In the genomic region with DNA sequence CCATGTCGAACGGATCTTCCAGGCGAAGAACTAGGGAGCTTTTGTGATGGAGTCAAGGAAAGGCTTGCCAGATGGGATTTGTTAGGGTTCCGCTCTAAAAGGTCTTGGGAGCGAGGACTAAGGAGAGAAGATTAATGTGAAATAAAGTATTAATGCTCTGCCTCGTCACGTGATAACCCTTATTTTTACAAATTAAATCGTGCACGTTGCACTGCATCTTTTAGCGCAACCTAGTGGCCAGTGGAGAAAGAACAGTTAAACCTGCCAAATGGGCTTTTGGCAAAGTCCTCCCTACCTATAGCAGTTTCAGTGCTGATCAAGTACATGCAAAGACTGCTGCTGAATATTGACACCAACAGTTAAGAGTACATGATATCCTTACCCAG, we compare ENCODE assay signal across 8 mouse cellular contexts. TPM values are rescaled to one million over a fixed set of nuclear protein-coding genes. Genes with fewer than 3 reads are reported as not detected.
DNase-seq lines count a peak whose midpoint lies in the region.

No protein-coding gene starts in this region.

- H3K4me1 ChIP-seq in embryonic facial prominence, embryonic 10.5 days = peaks cover 31% of the 10 kb centered on the region

- no peaks in the 10 kb centered on the region for H3K9me3 ChIP-seq in embryonic facial prominence, embryonic 10.5 days

- no peaks in the 10 kb centered on the region for H3K27me3 ChIP-seq in embryonic facial prominence, embryonic 10.5 days (replicated peaks; ENCODE audit: low read depth, poor library complexity, severe bottlenecking)

- H3K27ac ChIP-seq in embryonic facial prominence, embryonic 10.5 days (replicated peaks) = peak overlapping the region; percentile 95

- under 1% methylated on average over 10 of the region's 10 CpGs for WGBS in embryonic facial prominence, embryonic 10.5 days

- DNase-seq in A20 (ENCODE audit: low read depth, low spot score) (peak; percentile 86), liver (peak; percentile 81)
- DNase-seq in adrenal gland, adult (ENCODE audit: inconsistent age in 2 of 2, low spot score in 1 of 2) = peak; percentile 78 to 94
- peak; percentile 66 for DNase-seq in embryonic facial prominence, embryonic 10.5 days (ENCODE audit: low spot score)
- peak; percentile 38 to 68 for DNase-seq in gastrocnemius, postnatal 4 days (ENCODE audit: low spot score in 2 of 2)
- DNase-seq in kidney, adult 9 months = peak; percentile 93
- peak; percentile 26 to 43 for DNase-seq in monocyte, adult 2 months (ENCODE audit: low read depth in 1 of 2, low spot score in 2 of 2)
- peak; percentile 79 to 86 for DNase-seq in spleen, postnatal 4 days (ENCODE audit: low spot score in 2 of 2)

- peak overlapping the region; percentile 86 for H3K4me3 ChIP-seq in embryonic facial prominence, embryonic 10.5 days

- H3K36me3 ChIP-seq in embryonic facial prominence, embryonic 10.5 days (replicated peaks) = 0 out of 2 replicates have a peak, but pooled peaks cover 3% of the 10 kb centered on the region

RNA-seq across cellular contexts. Expression of a gene that starts 3.3 kb away (rescaled TPM):
- 182 and 197 TPM in 2 replicates for polyA plus RNA-seq in embryonic facial prominence, embryonic 10.5 days (2016; fragmentation: Nextera tagmentation; extraction: Ambion mirVana)
- total RNA-seq in gastrocnemius, postnatal 4 days (2021) = 10 to 100 TPM; 39.2 to 40.0 TPM

RNA-seq across cellular contexts. Expression of a gene that starts 3.4 kb away (rescaled TPM):
- polyA plus RNA-seq in embryonic facial prominence, embryonic 10.5 days (2016; fragmentation: Nextera tagmentation; extraction: Ambion mirVana) = 17.1 and 17.3 TPM in 2 replicates
- 10 to 100 TPM; 29.4 to 32.0 TPM for total RNA-seq in gastrocnemius, postnatal 4 days (2021)

Comparison
In these comparisons a context has a peak if more than half of its experiments do, and no peak if none do; other contexts are left out.
1. Peak in every context shown above with its lines: DNase-seq, H3K4me3 ChIP-seq and H3K27ac ChIP-seq.
2. DNase-seq: peak in every context shown above with its lines; median percentile 93 in kidney, adult 9 months; 86 in A20; 86 in adrenal gland, adult; 82 in spleen, postnatal 4 days; 81 in liver; 66 in embryonic facial prominence, embryonic 10.5 days; 53 in gastrocnemius, postnatal 4 days; 34 in monocyte, adult 2 months.